Mouse (Mus musculus): ENCODE results near the gene Fam98c.
"Not testable (repeated sequence)": the region's sequence is repeated elsewhere in the genome, so short reads cannot be mapped to it uniquely, and the experiment has no call there.

Fam98c gene

GRCm38 (mm10) chr7:29155838-29156782, at the start of gene Fam98c:
Gene Fam98c, minus strand, starts transcription at chr7:29156234.
- peak; percentile 84 for DNase-seq (ENCODE audit: low spot score)

- no peak for DNase-seq (ENCODE audit: low spot score)
Observed at GRCm38 (mm10) chr7:29202577-29202976, 46.5 kb upstream of the Fam98c start.

GRCm38 (mm10) chr7:29194230-29194629, 38.2 kb upstream of the Fam98c start:
- DNase-seq (ENCODE audit: low spot score): not testable (repeated sequence)

- DNase-seq (ENCODE audit: low spot score): not testable (repeated sequence)
Observed at GRCm38 (mm10) chr7:29181323-29181722, 25.3 kb upstream of the Fam98c start.

GRCm38 (mm10) chr7:29180854-29181236, 24.8 kb upstream of the Fam98c start:
- no peak for DNase-seq (ENCODE audit: low spot score)

GRCm38 (mm10) chr7:29180077-29180853, 24.2 kb upstream of the Fam98c start, which contains the start of gene Psmd8:
Gene Psmd8, minus strand, starts transcription at chr7:29180701.
- DNase-seq (ENCODE audit: low spot score): peak; percentile 97

- peak; percentile 75 for DNase-seq (ENCODE audit: low spot score)
Observed at GRCm38 (mm10) chr7:29179323-29179722, 23.3 kb upstream of the Fam98c start.

- DNase-seq (ENCODE audit: low spot score): no peak
Observed at GRCm38 (mm10) chr7:29178106-29178505, 22.1 kb upstream of the Fam98c start.

GRCm38 (mm10) chr7:29172390-29173016, 16.5 kb upstream of the Fam98c start:
- DNase-seq (ENCODE audit: low spot score): no peak

GRCm38 (mm10) chr7:29171562-29172097, 15.6 kb upstream of the Fam98c start:
- DNase-seq (ENCODE audit: low spot score): no peak

- peak; percentile 29 for DNase-seq (ENCODE audit: low spot score)
Observed at GRCm38 (mm10) chr7:29170755-29171561, 14.9 kb upstream of the Fam98c start.

- DNase-seq (ENCODE audit: low spot score): peak; percentile 57
Observed at GRCm38 (mm10) chr7:29170066-29170754, 14.2 kb upstream of the Fam98c start, which contains the start of the genes Ggn and Spred3. Gene Ggn, plus strand, starts transcription at chr7:29170210. Gene Spred3, minus strand, starts transcription at chr7:29170411.

- DNase-seq (ENCODE audit: low spot score): peak; percentile 92
Observed at GRCm38 (mm10) chr7:29169231-29170065, 13.4 kb upstream of the Fam98c start.

GRCm38 (mm10) chr7:29168791-29169230, 12.8 kb upstream of the Fam98c start:
- DNase-seq (ENCODE audit: low spot score): peak; percentile 42

- peak; percentile 56 for DNase-seq (ENCODE audit: low spot score)
Observed at GRCm38 (mm10) chr7:29168121-29168695, 12.2 kb upstream of the Fam98c start.

GRCm38 (mm10) chr7:29167656-29168055, 11.6 kb upstream of the Fam98c start:
- DNase-seq (ENCODE audit: low spot score): no peak

- DNase-seq (ENCODE audit: low spot score): no peak
Observed at GRCm38 (mm10) chr7:29162750-29163525, 6.9 kb upstream of the Fam98c start.

GRCm38 (mm10) chr7:29162294-29162693, 6.3 kb upstream of the Fam98c start:
- DNase-seq (ENCODE audit: low spot score): no peak

All from MN1 (cell line).